Mouse (Mus musculus) stomach, postnatal 0 days (tissue): ENCODE results near the gene Gpd1l. TPM values are rescaled to one million over a fixed set of nuclear protein-coding genes. Genes with fewer than 3 reads are reported as not detected.
"Not testable (repeated sequence)": the region's sequence is repeated elsewhere in the genome, so short reads cannot be mapped to it uniquely, and the experiment has no call there.

Experiments used
- ATAC-seq: fragments of 200-750 bp; cut with Nextera tagmentation; 2 replicates; pipeline ENCODE4 v1.8.0; 2017; ENCODE audit not compliant: low FRiP score, low TSS enrichment
- DNase-seq: peaks from one replicate; pipeline ENCODE4 v3.0.0-alpha.2; 2016; ENCODE audit warnings: low spot score
- H3K27ac ChIP-seq: fragments of 300-500 bp; sonication (generic); replicated peaks from 2 replicates; pipeline ENCODE4 v1.5.1; 2014; ENCODE audit warnings: mild to moderate bottlenecking, control low read depth
- H3K27me3 ChIP-seq: fragments of 300-500 bp; sonication (generic); 2 replicates; pipeline ENCODE4 v1.6.1; 2014; ENCODE audit warnings: low read length; ENCODE audit not compliant: control insufficient read depth, insufficient read depth
- H3K36me3 ChIP-seq: fragments of 300-500 bp; sonication (generic); 2 replicates; pipeline ENCODE4 v1.6.1; 2014; ENCODE audit warnings: low read length, mixed read lengths; ENCODE audit not compliant: control insufficient read depth, insufficient read depth
- H3K4me1 ChIP-seq: fragments of 300-500 bp; sonication (generic); replicated peaks from 2 replicates; pipeline ENCODE4 v1.6.1; 2014; ENCODE audit warnings: antibody characterized with exemption; ENCODE audit not compliant: control insufficient read depth, insufficient read depth
- H3K4me2 ChIP-seq: fragments of 300-500 bp; sonication (generic); replicated peaks from 2 replicates; pipeline ENCODE4 v1.6.1; 2014; ENCODE audit warnings: low read depth, mild to moderate bottlenecking, control low read depth, moderate library complexity
- H3K4me3 ChIP-seq: fragments of 300-500 bp; sonication (generic); 2 replicates; pipeline ENCODE4 v1.5.1; 2014; ENCODE audit warnings: low read depth, low read length, control low read depth
- H3K9ac ChIP-seq: fragments of 300-500 bp; sonication (generic); 2 replicates; pipeline ENCODE4 v1.6.1; 2014; ENCODE audit warnings: mild to moderate bottlenecking, low read length, control low read depth, mixed read lengths
- H3K9me3 ChIP-seq: fragments of 300-500 bp; sonication (generic); 2 replicates; pipeline ENCODE4 v1.6.1; 2016; ENCODE audit warnings: low read length; ENCODE audit not compliant: control insufficient read depth
- CTCF ChIP-seq: IDR thresholded peaks from 2 replicates; pipeline ENCODE4 v1.5.1; 2016; ENCODE audit warnings: antibody characterized with exemption, low read depth, mild to moderate bottlenecking, moderate library complexity
- EP300 ChIP-seq: optimal IDR thresholded peaks from 2 replicates; pipeline ENCODE3; 2016; ENCODE audit warnings: antibody characterized with exemption
- WGBS: fragments of 180-500 bp; shearing (Covaris S2); extraction: QIAGEN DNeasy Blood & Tissue Kit; methylation state at CpG from one replicate; pipeline ENCODE4 v1.1.7; 2014; 5-methylcytosine and 5-hydroxymethylcytosine counted together
- polyA plus RNA-seq: library from polyadenylated mRNA; unstranded; fragments of >200 nt; fragmentation: Nextera tagmentation; extraction: Ambion mirVana; gene quantifications from 2 replicates; pipeline ENCODE4 v1.2.1, GENCODE M21; 2015

Gene Gpd1l
- 17.3 and 19.2 TPM in 2 replicates for polyA plus RNA-seq

DNA sequence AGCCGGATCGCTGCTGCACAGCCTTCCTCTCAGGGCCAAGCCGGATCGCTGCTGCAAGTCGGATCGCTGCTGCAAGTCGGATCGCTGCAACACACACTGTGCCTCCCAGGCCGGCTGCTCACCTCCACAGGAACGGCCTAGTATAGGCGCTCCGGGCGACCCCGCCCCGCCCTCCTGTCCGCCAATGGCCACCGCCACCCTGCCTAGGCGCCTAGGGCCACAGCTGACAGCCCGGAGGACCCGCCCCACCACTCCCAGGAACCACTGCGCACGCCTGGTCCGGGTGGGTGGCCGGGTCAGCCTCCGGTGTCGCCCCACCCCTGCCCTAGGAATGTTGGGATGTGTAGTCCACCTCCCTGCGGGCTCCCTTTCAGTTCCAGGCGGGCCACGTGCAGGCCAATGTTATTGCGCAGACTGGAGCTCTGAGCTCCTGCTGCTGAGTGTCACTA, at the start of gene Gpd1l:
Gpd1l (minus strand) TSS at position 265 of the 449 bp plus-strand sequence.
- TF ChIP-seq EP300: no peak
- no peak for TF ChIP-seq CTCF
- Histone ChIP-seq H3K27me3 (no peaks in the 10 kb centered on the region), H3K9me3 (no peaks in the 10 kb centered on the region), H3K4me2 (peak within 1 kb of the TSS; percentile 92), H3K36me3 (no peaks in the 10 kb centered on the region), H3K4me1 (0 out of 2 replicates have a peak, but pooled peaks cover 5% of the 10 kb centered on the region), H3K9ac (peak within 1 kb of the TSS; percentile 74), H3K4me3 (peak within 1 kb of the TSS; percentile 78), H3K27ac (peak within 1 kb of the TSS; percentile 88)
- under 1% methylated on average over 30 of the region's 30 CpGs for WGBS
- peak; percentile 98 for DNase-seq
- peak; percentile 98 for ATAC-seq

DNA sequence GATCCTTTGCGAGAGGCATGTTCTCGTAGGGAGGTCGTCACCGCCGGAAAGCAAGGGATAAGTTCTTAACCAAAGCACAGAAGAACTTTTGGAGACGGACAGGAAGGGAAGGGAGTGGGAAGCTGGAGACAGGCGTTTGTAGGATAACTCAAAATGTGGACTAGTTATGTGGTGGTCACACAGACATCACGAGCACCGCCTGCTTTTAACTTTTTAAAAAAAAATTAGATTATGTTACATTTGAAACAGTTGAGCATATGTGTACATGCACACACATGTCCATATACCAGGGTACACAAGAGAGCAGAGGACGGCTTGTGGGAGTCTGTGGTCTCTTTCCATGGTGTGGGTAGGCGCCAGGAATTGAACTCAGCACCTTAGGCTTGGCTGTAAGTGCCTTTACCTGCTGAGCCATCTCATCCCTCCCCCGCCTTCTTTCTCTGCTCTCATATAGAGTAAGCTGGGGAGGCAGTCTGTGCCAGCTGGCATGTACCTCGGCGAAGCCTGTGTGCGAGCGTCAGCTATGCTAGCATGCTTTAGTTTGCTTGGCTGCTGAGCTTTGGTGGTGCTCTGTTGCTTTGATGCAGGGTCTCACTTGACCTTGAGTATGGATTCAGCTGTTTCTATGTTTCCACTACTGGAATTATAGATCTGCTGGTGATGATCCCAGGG, 49.0 kb upstream of the Gpd1l start, which contains the start of gene Rps27rt:
Rps27rt (minus strand) TSS at position 51 of the 672 bp plus-strand sequence.
- 91% methylated on average over 16 of the region's 16 CpGs for WGBS
- Histone ChIP-seq H3K27ac (no peak within 1 kb of the TSS), H3K27me3 (no peaks in the 10 kb centered on the region), H3K4me2 (no peak within 1 kb of the TSS), H3K9ac (no peak within 1 kb of the TSS), H3K4me1 (0 out of 2 replicates have a peak, but pooled peaks cover 3% of the 10 kb centered on the region), H3K9me3 (no peaks in the 10 kb centered on the region), H3K36me3 (no peaks in the 10 kb centered on the region), H3K4me3 (no peak within 1 kb of the TSS)
- ATAC-seq: no peak
- DNase-seq: no peak
- TF ChIP-seq CTCF (no peak), EP300 (no peak)

DNA sequence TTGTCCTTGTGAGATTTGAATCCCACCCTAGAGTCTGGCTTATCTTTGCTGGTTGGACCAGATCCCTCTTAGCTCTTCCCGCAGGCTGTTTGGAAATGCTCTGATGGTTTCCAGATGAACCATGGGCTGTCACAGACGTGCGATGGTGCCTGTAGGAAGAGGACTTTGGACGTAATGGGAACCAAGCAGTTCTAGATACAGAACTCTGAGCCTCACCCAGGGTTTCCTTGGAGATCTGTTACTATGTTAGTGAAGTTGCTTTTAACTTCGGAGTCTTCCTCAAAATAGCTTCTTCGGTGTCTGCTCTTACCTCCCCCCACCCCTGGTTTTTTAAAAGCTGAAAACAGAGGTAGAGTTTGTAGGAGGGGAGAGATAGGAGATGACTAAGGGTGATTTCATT, 46.2 kb upstream of the Gpd1l start:
- Histone ChIP-seq H3K27ac (no peak overlapping the region), H3K27me3 (no peaks in the 10 kb centered on the region), H3K9ac (no peak overlapping the region), H3K4me1 (0 out of 2 replicates have a peak, but pooled peaks cover 3% of the 10 kb centered on the region), H3K9me3 (no peaks in the 10 kb centered on the region), H3K4me2 (no peak overlapping the region; the same call in 1 of the 2 replicates), H3K36me3 (no peaks in the 10 kb centered on the region), H3K4me3 (no peak overlapping the region)
- 56% methylated on average over 6 of the region's 6 CpGs for WGBS
- no peak for TF ChIP-seq CTCF
- no peak for TF ChIP-seq EP300
- DNase-seq: no peak
- no peak for ATAC-seq

DNA sequence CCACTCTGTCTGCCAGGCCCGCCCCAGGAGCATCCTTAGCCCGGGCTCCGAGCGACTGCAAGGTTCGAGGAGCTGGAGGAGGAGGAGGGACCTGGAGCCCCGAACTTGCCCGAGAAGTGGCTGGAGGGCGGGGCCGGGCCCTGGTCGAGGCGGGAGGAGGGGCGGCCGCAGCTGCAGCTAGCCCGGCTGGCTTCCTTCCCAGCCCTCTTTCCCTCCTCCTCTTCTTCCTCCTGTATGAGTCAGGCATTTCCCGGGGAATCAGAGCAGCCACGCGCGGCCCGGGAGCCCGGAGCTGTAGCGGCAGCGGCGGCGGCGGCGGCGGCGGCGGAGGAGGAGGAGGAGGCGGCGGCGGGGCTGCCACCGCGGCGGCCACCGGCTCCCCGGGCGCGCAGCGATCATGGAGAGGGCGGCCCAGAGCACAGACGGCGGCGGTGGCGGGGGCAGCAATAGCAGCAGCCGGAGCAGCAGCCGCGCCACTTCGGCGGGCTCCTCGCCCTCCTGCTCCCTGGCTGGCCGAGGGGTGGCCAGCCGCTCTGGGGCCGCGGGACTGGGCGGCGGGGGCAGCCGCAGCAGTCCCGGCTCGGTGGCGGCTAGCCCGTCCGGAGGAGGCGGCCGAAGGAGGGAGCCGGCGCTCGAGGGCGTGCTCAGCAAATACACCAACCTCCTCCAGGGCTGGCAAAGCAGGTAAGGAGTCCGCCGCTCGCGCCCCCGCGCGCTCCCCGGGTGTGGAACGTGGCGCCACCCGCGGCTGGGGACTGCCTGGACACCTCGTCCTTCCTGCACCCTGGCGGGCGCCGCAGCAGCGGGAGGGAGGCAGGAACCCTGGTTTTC, 44.7 kb upstream of the Gpd1l start, which contains the start of gene Osbpl10:
Osbpl10 (plus strand) TSS at position 289 of the 831 bp plus-strand sequence.
- peak within 1 kb of the TSS; percentile 76 for H3K9ac ChIP-seq
- under 1% methylated on average over 32 of the region's 86 CpGs for WGBS
- H3K4me3 ChIP-seq: peak within 1 kb of the TSS; percentile 77
- H3K9me3 ChIP-seq: no peaks in the 10 kb centered on the region
- peak within 1 kb of the TSS; percentile 89 for H3K27ac ChIP-seq
- ATAC-seq: peak; percentile 91
- no peaks in the 10 kb centered on the region for H3K27me3 ChIP-seq
- no peak for TF ChIP-seq EP300
- peak; percentile 63 for TF ChIP-seq CTCF
- no peaks in the 10 kb centered on the region for H3K36me3 ChIP-seq
- peak; percentile 91 for DNase-seq
- H3K4me2 ChIP-seq: peak within 1 kb of the TSS; percentile 97
- H3K4me1 ChIP-seq: 0 out of 2 replicates have a peak, but pooled peaks cover 3% of the 10 kb centered on the region

DNA sequence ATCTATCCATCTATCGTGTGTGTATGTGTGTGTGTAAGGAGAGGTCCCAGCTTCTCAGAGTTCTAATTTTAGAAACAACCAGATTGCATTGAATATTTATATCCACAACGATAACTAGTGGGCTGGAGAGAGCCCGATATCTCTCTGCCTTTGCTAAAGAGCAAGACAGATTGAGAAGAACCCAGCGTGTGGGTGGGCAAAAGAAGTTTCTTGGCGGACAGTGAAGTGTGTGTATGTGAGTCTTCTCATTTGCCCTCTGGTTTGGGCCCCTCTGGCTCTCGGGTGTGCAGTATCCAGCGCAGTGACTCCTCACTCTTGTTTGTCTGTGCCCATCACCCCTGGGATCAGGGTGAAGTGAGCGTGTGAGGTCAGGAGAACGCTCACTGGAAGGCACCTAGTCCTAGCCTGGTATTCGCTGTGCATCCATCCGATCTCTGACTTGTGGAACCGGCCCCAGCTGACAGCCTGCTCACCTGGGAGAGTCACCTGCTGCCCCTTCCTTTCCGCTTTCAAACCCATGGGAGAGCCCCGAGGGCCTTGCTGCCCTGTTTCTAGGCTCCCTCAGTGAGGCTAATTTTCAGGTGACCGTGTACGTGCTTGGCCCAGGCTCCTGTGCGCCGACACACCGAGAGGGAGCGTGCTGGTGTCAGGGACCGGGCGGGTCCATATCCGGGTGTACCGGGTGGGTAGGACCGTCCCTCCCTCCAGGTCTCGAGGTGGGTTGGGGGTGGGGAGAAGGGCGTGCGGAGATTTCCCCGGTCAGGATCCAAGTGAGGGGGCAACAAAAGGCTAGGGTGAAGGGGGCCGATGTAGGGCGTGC, 43.9 kb upstream of the Gpd1l start:
- peak overlapping the region; percentile 97 for H3K4me2 ChIP-seq
- WGBS: 10% methylated on average over 30 of the region's 31 CpGs
- no peaks in the 10 kb centered on the region for H3K27me3 ChIP-seq
- H3K4me3 ChIP-seq: peak overlapping the region; percentile 77
- peak overlapping the region; percentile 76 for H3K9ac ChIP-seq
- DNase-seq (no peak), ATAC-seq (peak; percentile 73)
- H3K9me3 ChIP-seq: no peaks in the 10 kb centered on the region
- H3K36me3 ChIP-seq: no peaks in the 10 kb centered on the region
- H3K27ac ChIP-seq: peak overlapping the region; percentile 89
- 0 out of 2 replicates have a peak, but pooled peaks cover 3% of the 10 kb centered on the region for H3K4me1 ChIP-seq
- TF ChIP-seq CTCF (peak; percentile 28; the same call in 1 of the 2 replicates), EP300 (no peak)

DNA sequence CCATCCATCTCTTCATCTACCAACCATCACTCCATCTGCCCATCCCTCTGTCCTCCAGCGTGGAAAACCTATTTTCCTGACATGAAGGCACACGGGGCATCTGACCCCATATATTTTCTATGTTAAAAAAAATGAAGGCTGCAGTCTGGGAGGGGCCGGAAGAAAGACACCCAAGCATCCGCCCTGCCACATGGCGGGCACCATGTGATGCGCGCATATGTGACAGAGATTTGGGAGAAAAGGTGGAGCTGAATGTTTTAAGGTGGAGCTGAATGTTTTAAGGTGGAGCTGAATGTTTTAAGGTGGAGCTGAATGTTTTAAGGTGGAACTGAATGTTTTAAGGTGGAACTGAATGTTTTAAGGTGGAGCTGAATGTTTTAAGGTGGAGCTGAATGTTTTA, 32.5 kb upstream of the Gpd1l start:
- not testable (repeated sequence) for ATAC-seq, H3K27ac ChIP-seq, H3K4me3 ChIP-seq, DNase-seq, H3K9ac ChIP-seq, H3K36me3 ChIP-seq, H3K27me3 ChIP-seq, H3K4me1 ChIP-seq, H3K4me2 ChIP-seq, H3K9me3 ChIP-seq
- WGBS: 76% methylated on average over 7 of the region's 7 CpGs
